Mouse (Mus musculus): ENCODE data around the gene Eif3d. TPM values are rescaled to one million over a fixed set of nuclear protein-coding genes. Genes with fewer than 3 reads are reported as not detected.
A peak's percentile ranks its signal among the peaks of the same experiment; 100 is the strongest.

Gene Eif3d
- polyA plus RNA-seq, 1 experiment from 2014 or later: 249 TPM

DNA sequence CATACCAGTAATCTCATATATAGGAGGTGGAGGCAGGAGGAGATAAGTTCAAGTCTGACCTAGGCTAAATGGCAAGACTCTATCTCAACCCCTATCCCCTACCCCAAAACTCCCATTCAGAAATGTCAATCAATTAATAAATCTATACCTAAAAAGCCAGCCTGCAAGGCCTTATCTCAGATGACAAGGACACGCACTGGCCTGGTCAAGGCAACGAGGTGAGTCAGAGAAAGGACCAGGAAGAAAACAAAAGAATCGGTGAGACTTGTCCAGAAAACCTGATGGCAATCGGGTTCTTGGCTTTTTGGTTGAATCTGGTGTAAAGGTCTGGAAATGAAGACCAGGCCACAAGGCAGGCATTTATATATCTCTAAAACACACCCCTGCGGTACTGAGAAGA lies 43.7 kb downstream of the Eif3d start:
- peak overlapping the region; percentile 80; the same call in 1 of the 2 replicates for H3K4me3 ChIP-seq
- 95% methylated on average over 5 of the region's 5 CpGs for WGBS

DNA sequence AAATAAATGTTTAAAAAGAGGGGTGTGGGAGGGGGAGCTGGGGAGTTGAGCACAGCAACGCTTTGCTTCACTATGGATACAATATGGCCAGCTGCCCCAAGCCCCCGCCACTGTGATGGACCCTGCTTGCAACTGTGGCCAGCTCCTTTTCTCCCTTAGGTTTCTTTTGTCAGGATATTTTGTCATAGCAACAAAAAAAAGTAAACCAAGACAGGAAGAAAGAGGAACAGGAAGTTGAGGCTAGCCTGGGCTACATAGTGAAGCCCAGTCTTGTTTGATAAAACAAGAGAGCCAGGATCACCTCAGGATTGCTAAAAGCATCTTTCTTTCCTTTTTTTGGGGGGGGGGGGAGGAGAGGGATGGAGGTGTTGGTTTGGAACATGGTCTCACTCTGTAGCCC lies 45.4 kb downstream of the Eif3d start:
- Histone ChIP-seq H3K27ac (replicated peaks) (no peak overlapping the region), H3K36me3 (replicated peaks) (peaks cover 71% of the 10 kb centered on the region)
- 98% methylated on average over 2 of the region's 2 CpGs for WGBS

More for the DNA sequence above, 43.7 kb downstream of the Eif3d start:
- H3K27ac ChIP-seq (replicated peaks): no peak overlapping the region
- no peak for DNase-seq (ENCODE audit: low spot score)
- peaks cover 22% of the 10 kb centered on the region for H3K4me1 ChIP-seq
- H3K36me3 ChIP-seq (replicated peaks): peaks cover 56% of the 10 kb centered on the region
- no peaks in the 10 kb centered on the region for H3K27me3 ChIP-seq (replicated peaks; ENCODE audit: low read depth, poor library complexity, severe bottlenecking)
- H3K9me3 ChIP-seq: no peaks in the 10 kb centered on the region

DNA sequence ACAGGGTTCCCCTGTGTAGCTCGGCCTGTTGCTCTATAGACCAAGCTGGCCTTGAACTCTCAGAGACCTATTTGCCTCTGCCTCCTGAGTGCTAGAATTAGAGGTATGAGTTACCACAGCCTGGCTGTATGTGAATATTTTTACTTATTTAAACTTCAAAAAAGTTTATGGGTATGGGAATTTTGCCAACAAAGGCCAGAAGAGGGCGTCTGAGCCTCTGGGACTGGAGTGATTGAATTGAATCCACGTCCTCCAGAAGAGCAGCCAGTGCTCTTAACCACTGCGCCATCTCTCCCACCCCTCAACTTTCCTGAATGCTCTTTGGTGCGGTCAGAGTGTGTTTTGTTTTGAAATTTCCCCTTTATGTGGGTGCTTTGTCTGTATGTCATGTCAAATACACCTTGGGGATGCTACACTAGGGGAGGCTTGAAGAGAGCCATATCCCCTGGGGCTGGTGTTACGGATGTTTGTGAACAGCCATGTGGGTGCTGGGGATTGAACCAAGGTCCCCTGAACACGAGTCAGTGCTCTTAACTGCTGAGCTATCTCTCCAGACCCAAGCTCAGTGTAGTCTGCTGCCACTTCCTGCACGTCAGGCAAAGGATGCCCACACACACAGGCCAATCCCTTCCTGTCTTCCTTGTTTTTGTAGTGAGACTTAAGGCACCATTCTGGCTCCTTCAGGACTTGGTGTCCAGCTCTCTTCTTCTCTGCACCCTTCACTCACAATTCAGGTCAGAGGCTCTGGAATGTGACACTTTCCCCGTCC lies 47.2 kb downstream of the Eif3d start:
- 69% methylated on average over 9 of the region's 9 CpGs for WGBS
- H3K4me3 ChIP-seq: no peak overlapping the region
- no peaks in the 10 kb centered on the region for H3K27me3 ChIP-seq (replicated peaks; ENCODE audit: low read depth, poor library complexity, severe bottlenecking)
- H3K27ac ChIP-seq (replicated peaks): no peak overlapping the region
- DNase-seq (ENCODE audit: low spot score): no peak
- H3K4me1 ChIP-seq: peaks cover 20% of the 10 kb centered on the region
- no peaks in the 10 kb centered on the region for H3K9me3 ChIP-seq
- H3K36me3 ChIP-seq (replicated peaks): peaks cover 89% of the 10 kb centered on the region

More for the DNA sequence above, 45.4 kb downstream of the Eif3d start:
- Histone ChIP-seq H3K27me3 (replicated peaks; ENCODE audit: low read depth, poor library complexity, severe bottlenecking) (no peaks in the 10 kb centered on the region), H3K9me3 (no peaks in the 10 kb centered on the region), H3K4me1 (peaks cover 30% of the 10 kb centered on the region), H3K4me3 (no peak overlapping the region)
- DNase-seq (ENCODE audit: low spot score): no peak

DNA sequence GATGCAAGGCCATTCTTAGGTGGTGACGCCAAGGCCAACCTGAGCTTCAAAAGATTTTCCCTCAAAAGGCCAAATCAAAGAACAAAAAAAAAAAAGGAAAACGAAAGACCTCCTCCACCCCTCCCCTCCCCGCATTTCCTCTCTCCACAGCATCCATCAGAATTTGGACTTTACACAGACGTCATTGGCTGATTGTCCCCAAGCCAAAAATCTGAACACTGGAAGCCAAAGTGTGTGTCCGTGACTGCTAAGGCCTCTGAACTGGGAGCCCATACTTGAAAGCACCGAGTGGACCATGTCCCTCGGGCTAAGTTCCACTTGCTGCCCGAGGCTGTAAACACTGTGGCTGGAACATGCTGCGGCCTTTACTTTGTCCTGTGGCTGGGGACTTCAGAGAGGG lies 47.9 kb downstream of the Eif3d start:
- no peak for DNase-seq (ENCODE audit: low spot score)
- no peaks in the 10 kb centered on the region for H3K27me3 ChIP-seq (replicated peaks; ENCODE audit: low read depth, poor library complexity, severe bottlenecking)
- no peak overlapping the region for H3K4me3 ChIP-seq
- H3K27ac ChIP-seq (replicated peaks): no peak overlapping the region
- no peaks in the 10 kb centered on the region for H3K9me3 ChIP-seq
- H3K4me1 ChIP-seq: peaks cover 14% of the 10 kb centered on the region
- H3K36me3 ChIP-seq (replicated peaks): peaks cover 96% of the 10 kb centered on the region
- WGBS: 86% methylated on average over 9 of the region's 9 CpGs

DNA sequence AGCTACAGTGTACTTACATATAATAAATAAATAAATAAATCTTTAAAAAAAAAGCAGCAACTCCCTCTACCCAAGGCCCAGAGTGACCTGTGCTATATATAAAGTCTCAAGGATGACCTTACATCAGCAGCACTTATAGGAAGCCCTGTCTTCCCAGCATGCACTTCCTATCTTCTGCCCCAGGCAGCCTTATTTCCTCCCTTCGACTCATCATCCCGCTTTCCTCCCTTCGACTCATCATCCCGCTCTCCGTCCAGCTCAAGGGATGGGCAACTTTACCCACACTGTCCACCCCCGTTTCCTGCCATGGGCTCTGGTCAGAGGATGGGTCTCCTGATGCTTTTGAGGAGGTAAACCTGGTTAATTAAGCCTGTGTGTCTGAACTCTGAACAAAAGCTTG lies 49.0 kb downstream of the Eif3d start:
- H3K27me3 ChIP-seq (replicated peaks; ENCODE audit: low read depth, poor library complexity, severe bottlenecking): no peaks in the 10 kb centered on the region
- 89% methylated on average over 6 of the region's 6 CpGs for WGBS
- peaks cover 94% of the 10 kb centered on the region for H3K36me3 ChIP-seq (replicated peaks)
- H3K9me3 ChIP-seq: no peaks in the 10 kb centered on the region
- H3K4me3 ChIP-seq: no peak overlapping the region
- H3K27ac ChIP-seq (replicated peaks): no peak overlapping the region
- H3K4me1 ChIP-seq: peaks cover 8% of the 10 kb centered on the region
- no peak for DNase-seq (ENCODE audit: low spot score)

DNA sequence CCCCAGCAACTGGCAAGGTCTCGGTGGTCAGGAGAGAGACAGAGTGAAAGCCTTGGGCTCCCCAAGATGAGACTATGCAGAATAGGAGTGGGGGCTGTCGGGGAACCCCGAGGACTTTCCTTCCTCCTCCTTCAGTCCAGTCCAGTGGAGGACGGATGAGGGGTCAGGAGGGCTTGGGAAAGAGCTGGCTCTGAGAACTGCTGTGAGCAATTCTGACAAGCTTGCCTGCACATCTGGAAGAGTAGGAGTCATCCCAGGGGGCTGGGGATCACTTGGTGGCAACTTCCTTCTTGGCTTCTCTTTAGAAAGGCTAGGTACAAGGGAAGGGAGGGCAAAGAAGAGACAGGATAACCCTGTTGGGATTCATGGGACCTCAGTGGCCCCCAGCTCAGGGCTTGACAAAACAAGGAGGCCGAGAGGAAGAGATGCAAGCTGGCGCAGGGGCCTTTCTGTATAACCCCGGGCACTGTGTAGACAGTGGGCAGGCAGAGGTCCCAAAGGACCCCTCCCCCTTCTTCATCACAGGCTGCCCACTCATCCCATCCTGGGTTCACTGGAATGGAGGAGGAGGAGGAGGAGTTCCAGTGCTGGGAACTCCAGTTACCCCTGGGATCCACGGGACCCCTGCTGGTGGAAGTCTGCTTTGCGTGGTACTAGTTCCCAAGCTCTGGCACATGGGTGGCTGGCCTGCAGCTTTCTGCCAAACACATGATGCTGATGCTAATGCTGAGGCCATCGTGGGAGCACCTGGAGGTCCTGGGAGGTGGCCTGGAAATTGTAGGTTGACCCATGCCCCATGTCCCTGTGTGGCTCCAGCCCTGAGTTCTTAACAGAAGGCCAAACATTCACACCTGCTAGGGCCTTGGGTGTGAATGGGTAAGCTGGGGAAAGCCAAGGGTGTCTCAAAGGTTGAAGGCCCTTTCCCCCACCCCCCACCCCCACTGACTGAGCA lies 49.8 kb downstream of the Eif3d start:
- Histone ChIP-seq H3K27me3 (replicated peaks; ENCODE audit: low read depth, poor library complexity, severe bottlenecking) (no peaks in the 10 kb centered on the region), H3K27ac (replicated peaks) (0 out of 2 replicates have a peak overlapping the region, but pooled peaks have one; percentile 30), H3K9me3 (no peaks in the 10 kb centered on the region), H3K4me1 (peaks cover 8% of the 10 kb centered on the region), H3K4me3 (no peak overlapping the region; the same call in 1 of the 2 replicates), H3K36me3 (replicated peaks) (peaks cover 94% of the 10 kb centered on the region)
- DNase-seq (ENCODE audit: low spot score): peak; percentile 37
- WGBS: 85% methylated on average over 10 of the region's 10 CpGs

DNA sequence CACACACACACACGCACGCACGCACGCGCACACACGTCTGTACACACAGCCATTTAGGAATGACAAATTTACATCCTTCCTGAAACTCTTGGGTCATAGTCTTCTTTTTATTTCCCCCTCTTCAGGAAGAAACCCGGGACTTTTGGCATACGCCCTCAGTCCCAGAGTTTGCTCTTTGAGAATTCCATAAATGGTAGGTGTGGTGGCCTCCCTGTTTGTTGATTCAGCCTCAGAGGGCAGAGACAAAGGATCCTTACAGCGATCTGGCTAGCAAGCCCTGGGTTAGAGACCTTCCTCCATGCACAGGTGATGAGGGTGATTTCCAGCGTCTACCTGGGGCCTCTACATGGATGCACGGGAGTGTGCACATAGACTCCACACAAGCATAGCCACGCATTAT lies 51.2 kb downstream of the Eif3d start:
- Histone ChIP-seq H3K4me1 (peaks cover 8% of the 10 kb centered on the region), H3K4me3 (no peak overlapping the region), H3K27ac (replicated peaks) (no peak overlapping the region), H3K36me3 (replicated peaks) (peaks cover 96% of the 10 kb centered on the region), H3K9me3 (no peaks in the 10 kb centered on the region), H3K27me3 (replicated peaks; ENCODE audit: low read depth, poor library complexity, severe bottlenecking) (no peaks in the 10 kb centered on the region)
- no peak for DNase-seq (ENCODE audit: low spot score)
- 90% methylated on average over 12 of the region's 12 CpGs for WGBS

DNA sequence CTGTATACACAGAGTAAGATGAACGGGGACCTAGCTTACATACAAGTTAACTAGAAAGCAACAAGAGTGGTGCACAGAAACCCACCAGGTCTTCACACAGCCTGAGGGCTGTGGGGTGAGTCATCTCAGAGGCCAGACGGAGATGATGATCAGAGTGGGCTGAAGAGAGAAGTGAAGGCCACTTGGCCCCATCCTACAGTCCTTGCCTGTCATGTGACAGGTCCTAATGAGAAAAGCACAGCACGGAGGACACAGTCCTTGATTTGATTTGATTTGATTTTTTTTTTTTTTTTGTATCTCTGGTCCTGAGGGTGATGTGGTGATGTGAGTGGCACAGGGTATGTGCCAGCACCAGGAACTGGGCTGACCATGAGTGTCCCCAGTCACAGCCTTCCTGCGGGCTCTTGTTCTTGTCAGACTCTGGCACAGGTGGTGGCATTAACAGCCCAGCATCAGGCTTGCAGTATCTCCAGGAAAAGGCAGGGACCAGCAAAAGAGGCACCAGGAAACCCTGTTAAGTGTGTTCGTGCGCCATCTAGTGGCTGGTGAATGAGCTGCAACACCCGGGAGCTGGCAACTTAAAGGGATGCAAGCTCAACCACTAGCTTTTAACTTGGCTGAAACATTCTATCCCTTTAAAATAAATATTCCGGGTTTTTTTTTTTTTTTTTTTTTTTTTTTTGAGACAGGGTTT lies 53.6 kb downstream of the Eif3d start:
- H3K27ac ChIP-seq (replicated peaks): no peak overlapping the region
- H3K9me3 ChIP-seq: no peaks in the 10 kb centered on the region
- H3K27me3 ChIP-seq (replicated peaks; ENCODE audit: low read depth, poor library complexity, severe bottlenecking): no peaks in the 10 kb centered on the region
- H3K4me1 ChIP-seq: peaks cover 21% of the 10 kb centered on the region
- peak; percentile 90 for DNase-seq (ENCODE audit: low spot score)
- 39% methylated on average over 8 of the region's 8 CpGs for WGBS
- no peak overlapping the region for H3K4me3 ChIP-seq
- H3K36me3 ChIP-seq (replicated peaks): peaks cover 83% of the 10 kb centered on the region

DNA sequence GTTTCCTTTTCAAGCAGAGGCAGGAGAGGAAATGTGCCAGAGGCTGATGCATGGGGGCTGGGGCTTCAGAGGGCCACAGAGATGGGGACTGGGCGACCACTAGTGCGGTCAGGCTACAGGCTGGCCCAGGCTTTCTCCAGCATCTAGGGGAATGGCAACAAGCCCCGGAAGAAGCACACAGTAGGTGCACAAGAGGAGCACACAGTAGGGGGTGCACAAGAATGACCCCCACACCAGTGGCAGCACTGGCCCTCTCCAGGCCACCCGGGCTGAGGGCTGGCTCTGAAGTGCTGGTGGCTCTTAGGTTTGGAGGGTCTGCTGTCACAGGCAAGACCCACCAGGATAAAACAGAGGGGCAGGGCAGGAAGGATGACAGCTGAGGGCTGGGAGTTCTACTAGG lies 55.3 kb downstream of the Eif3d start:
- 98% methylated on average over 4 of the region's 4 CpGs for WGBS
- peaks cover 26% of the 10 kb centered on the region for H3K4me1 ChIP-seq
- H3K36me3 ChIP-seq (replicated peaks): peaks cover 68% of the 10 kb centered on the region

DNA sequence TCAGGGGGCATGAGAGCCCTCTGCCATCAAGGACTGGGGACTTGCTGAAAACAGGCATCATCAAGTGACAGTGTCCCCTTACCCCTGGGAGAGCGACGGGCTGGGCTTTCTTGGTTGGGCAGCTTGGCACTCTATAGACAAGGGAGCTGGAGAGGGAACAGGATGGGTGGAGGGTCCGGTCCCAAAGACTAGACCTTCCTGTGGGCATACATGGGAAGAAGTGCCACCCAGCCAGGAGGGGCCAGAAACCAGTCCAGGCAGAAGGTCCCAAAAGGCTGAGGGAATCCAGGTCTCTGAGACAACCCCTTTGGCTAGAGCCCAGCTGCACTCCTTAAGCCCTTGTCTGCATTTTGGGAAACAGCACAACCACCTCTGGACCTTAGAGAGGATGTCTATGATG lies 56.1 kb downstream of the Eif3d start:
- DNase-seq (ENCODE audit: low spot score): no peak
- Histone ChIP-seq H3K9me3 (no peaks in the 10 kb centered on the region), H3K36me3 (replicated peaks) (peaks cover 60% of the 10 kb centered on the region), H3K4me1 (peaks cover 26% of the 10 kb centered on the region), H3K27ac (replicated peaks) (no peak overlapping the region), H3K27me3 (replicated peaks; ENCODE audit: low read depth, poor library complexity, severe bottlenecking) (no peaks in the 10 kb centered on the region), H3K4me3 (no peak overlapping the region)
- WGBS: 95% methylated on average over 3 of the region's 3 CpGs

More for the DNA sequence above, 55.3 kb downstream of the Eif3d start:
- no peak for DNase-seq (ENCODE audit: low spot score)
- no peak overlapping the region for H3K27ac ChIP-seq (replicated peaks)
- no peaks in the 10 kb centered on the region for H3K9me3 ChIP-seq
- no peak overlapping the region for H3K4me3 ChIP-seq
- H3K27me3 ChIP-seq (replicated peaks; ENCODE audit: low read depth, poor library complexity, severe bottlenecking): no peaks in the 10 kb centered on the region

DNA sequence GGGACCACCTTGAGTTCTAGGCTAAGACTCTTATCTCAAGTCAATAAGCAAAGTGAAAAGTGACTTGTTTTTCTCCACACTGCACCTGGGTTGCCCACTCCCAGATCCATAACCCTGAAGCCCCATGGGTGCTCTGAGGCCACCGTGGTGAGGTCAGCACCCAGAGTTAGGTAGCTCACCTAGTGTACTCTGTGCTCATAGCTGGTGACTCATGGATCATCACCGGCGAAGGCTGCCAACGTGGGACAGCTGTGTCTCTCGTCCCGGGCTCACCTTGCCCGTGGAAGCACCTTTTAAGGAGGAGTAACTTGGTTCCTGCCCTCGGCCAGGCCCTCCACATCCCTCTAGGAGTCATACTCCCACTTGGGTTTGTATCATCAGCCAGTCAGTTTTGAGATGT lies 57.6 kb downstream of the Eif3d start:
- H3K36me3 ChIP-seq (replicated peaks): peaks cover 46% of the 10 kb centered on the region
- no peak overlapping the region for H3K4me3 ChIP-seq
- peaks cover 35% of the 10 kb centered on the region for H3K4me1 ChIP-seq
- no peak for DNase-seq (ENCODE audit: low spot score)
- WGBS: 87% methylated on average over 8 of the region's 8 CpGs
- peak overlapping the region; percentile 76; the same call in 1 of the 2 replicates for H3K27ac ChIP-seq (replicated peaks)
- no peaks in the 10 kb centered on the region for H3K27me3 ChIP-seq (replicated peaks; ENCODE audit: low read depth, poor library complexity, severe bottlenecking)
- no peaks in the 10 kb centered on the region for H3K9me3 ChIP-seq

DNA sequence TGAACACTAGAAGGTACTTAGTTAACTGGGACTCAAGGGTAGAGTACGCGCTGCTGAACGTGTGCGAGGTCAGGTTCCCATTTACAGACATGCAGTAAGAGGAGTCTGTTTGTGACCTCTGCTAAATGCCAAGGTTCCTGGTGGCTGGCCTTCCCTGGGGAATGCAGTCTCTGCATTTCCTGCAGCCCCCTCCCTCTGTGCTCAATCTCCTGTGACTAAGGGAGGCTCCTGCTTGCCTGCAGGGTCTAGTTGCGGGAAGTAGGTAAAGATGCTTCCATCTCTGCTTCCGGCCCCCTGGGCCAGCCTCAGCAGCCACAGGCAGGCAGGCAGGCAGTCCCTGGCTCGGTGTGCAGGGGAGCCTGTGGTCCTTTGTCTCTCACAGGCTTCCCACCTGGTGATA lies 58.0 kb downstream of the Eif3d start:
- peaks cover 40% of the 10 kb centered on the region for H3K4me1 ChIP-seq
- no peak for DNase-seq (ENCODE audit: low spot score)
- H3K4me3 ChIP-seq: no peak overlapping the region
- peak overlapping the region; percentile 76 for H3K27ac ChIP-seq (replicated peaks)
- no peaks in the 10 kb centered on the region for H3K27me3 ChIP-seq (replicated peaks; ENCODE audit: low read depth, poor library complexity, severe bottlenecking)
- peaks cover 41% of the 10 kb centered on the region for H3K36me3 ChIP-seq (replicated peaks)
- no peaks in the 10 kb centered on the region for H3K9me3 ChIP-seq
- WGBS: 52% methylated on average over 7 of the region's 7 CpGs

All from embryonic facial prominence, embryonic 10.5 days (tissue).